Mouse (Mus musculus) brain, embryonic 14.5 days (tissue): Measurements from ENCODE around the gene Mtch2.

ENCODE experiments used
- CTCF ChIP-seq: fragments of 200-500 bp; IDR thresholded peaks from 2 replicates; pipeline ENCODE4 v1.5.1; 2012; ENCODE audit warnings: inconsistent platforms, mild to moderate bottlenecking, moderate library complexity, borderline replicate concordance; ENCODE audit not compliant: insufficient read depth, insufficient read length; ENCODE audit errors: extremely low read depth
- POLR2A ChIP-seq: fragments of 200-500 bp; IDR thresholded peaks from 2 replicates; pipeline ENCODE4 v1.6.1; 2012; ENCODE audit warnings: mild to moderate bottlenecking, inconsistent platforms, borderline replicate concordance; ENCODE audit not compliant: poor library complexity, insufficient read depth, insufficient read length, severe bottlenecking; ENCODE audit errors: extremely low read depth

- TF ChIP-seq POLR2A (no peak), CTCF (no peak)
Measured at GRCm38 (mm10) chr2:90871180-90871961, 24.4 kb downstream of the Mtch2 start.
